Mouse (Mus musculus): Measurements from ENCODE around the gene Prepl. TPM values are rescaled to one million over a fixed set of nuclear protein-coding genes. Genes with fewer than 3 reads are reported as not detected.

Gene Prepl
- polyA plus RNA-seq, 1 experiment: 123 TPM

- TF ChIP-seq CTCF (IDR thresholded peaks at IDR 0.05; ENCODE audit: borderline replicate concordance, extremely low read depth, insufficient read depth, insufficient read length): no peak
- no peak for TF ChIP-seq POLR2A (IDR thresholded peaks at IDR 0.05; ENCODE audit: borderline replicate concordance, extremely low read depth, insufficient read depth, insufficient read length, poor library complexity, severe bottlenecking)
- DNase-seq (ENCODE audit: low read depth): no peak
Observed at GRCm38 (mm10) chr17:85070658-85071057, 19.4 kb downstream of the Prepl start.

- DNase-seq (ENCODE audit: low read depth): no peak
- no peak for TF ChIP-seq POLR2A (IDR thresholded peaks at IDR 0.05; ENCODE audit: borderline replicate concordance, extremely low read depth, insufficient read depth, insufficient read length, poor library complexity, severe bottlenecking)
- no peak for TF ChIP-seq CTCF (IDR thresholded peaks at IDR 0.05; ENCODE audit: borderline replicate concordance, extremely low read depth, insufficient read depth, insufficient read length)
Observed at GRCm38 (mm10) chr17:85067331-85067730, 22.7 kb downstream of the Prepl start.

- TF ChIP-seq POLR2A (IDR thresholded peaks at IDR 0.05; ENCODE audit: borderline replicate concordance, extremely low read depth, insufficient read depth, insufficient read length, poor library complexity, severe bottlenecking) (no peak), CTCF (IDR thresholded peaks at IDR 0.05; ENCODE audit: borderline replicate concordance, extremely low read depth, insufficient read depth, insufficient read length) (no peak)
- no peak for DNase-seq (ENCODE audit: low read depth)
Observed at GRCm38 (mm10) chr17:85063560-85063959, 26.5 kb downstream of the Prepl start.

DNA sequence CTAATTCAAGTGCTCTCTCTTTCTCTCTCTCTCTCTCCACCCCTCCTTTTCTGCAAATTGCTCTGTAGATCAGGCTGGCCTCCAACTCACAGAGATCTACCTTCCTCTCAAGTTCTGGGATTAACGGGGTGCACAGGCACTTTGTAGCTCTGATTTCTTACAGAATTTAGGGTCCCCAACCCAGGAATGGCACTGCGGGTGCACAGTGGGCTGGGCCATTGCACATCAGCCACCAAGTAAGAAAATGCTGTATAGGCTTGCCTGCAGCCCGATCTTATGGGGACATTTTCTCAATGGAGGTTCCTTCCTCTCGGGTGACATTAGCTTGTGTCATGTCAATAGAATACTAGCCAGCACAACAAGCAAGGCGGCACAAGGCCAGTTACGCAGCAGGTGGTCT, 30.9 kb downstream of the Prepl start:
- TF ChIP-seq CTCF (IDR thresholded peaks at IDR 0.05; ENCODE audit: borderline replicate concordance, extremely low read depth, insufficient read depth, insufficient read length) (no peak), POLR2A (IDR thresholded peaks at IDR 0.05; ENCODE audit: borderline replicate concordance, extremely low read depth, insufficient read depth, insufficient read length, poor library complexity, severe bottlenecking) (no peak)
- DNase-seq (ENCODE audit: low read depth): no peak

DNA sequence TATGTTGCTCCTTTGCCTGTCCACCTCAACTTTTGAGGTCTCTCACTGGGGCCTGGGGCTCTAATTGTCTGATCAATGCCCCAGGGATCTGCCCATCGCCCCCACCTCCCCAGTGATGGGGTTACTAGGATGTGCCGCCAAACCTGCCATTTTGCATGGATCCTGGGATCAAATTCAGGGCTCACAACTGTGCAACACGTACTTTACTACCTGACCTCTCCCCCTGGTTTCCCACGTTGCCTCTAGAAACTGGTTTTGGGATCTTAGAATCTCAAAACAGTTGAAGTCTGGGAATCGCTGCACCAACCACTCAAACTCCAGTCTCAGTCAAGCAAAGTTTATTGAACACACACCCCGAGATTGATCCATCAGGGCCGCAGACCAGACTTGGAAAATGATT, 31.8 kb downstream of the Prepl start:
- no peak for DNase-seq (ENCODE audit: low read depth)

GRCm38 (mm10) chr17:85048379-85048778, 41.7 kb downstream of the Prepl start:
- DNase-seq (ENCODE audit: low read depth): no peak
- TF ChIP-seq POLR2A (IDR thresholded peaks at IDR 0.05; ENCODE audit: borderline replicate concordance, extremely low read depth, insufficient read depth, insufficient read length, poor library complexity, severe bottlenecking) (no peak), CTCF (IDR thresholded peaks at IDR 0.05; ENCODE audit: borderline replicate concordance, extremely low read depth, insufficient read depth, insufficient read length) (no peak)

More for the DNA sequence above, 31.8 kb downstream of the Prepl start:
- TF ChIP-seq POLR2A (IDR thresholded peaks at IDR 0.05; ENCODE audit: borderline replicate concordance, extremely low read depth, insufficient read depth, insufficient read length, poor library complexity, severe bottlenecking) (no peak), CTCF (IDR thresholded peaks at IDR 0.05; ENCODE audit: borderline replicate concordance, extremely low read depth, insufficient read depth, insufficient read length) (no peak)

- DNase-seq (ENCODE audit: low read depth): no peak
Observed at GRCm38 (mm10) chr17:85045160-85045559, 44.9 kb downstream of the Prepl start.

DNA sequence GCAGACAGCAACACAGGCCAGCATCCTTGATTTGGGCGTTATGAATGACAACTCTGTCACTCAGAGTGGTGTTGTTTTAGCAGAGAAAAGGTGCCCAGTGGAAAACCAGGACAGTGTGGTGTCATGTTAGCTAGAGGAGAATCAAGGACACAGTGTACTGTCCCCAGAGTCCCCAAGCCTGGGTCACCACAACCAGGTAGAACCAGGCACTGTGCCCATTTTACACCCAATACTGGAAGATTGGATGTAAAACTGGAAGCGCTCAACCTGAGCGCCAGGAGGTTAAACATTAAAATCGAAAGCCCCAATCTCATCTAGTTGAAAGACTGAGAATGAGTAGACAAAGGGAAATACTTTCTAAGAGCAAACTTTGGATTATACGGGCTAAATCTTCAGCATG, 45.6 kb downstream of the Prepl start:
- DNase-seq (ENCODE audit: low read depth): no peak
- TF ChIP-seq POLR2A (IDR thresholded peaks at IDR 0.05; ENCODE audit: borderline replicate concordance, extremely low read depth, insufficient read depth, insufficient read length, poor library complexity, severe bottlenecking): no peak
- TF ChIP-seq CTCF (IDR thresholded peaks at IDR 0.05; ENCODE audit: borderline replicate concordance, extremely low read depth, insufficient read depth, insufficient read length): no peak

More at GRCm38 (mm10) chr17:85045160-85045559, 44.9 kb downstream of the Prepl start:
- TF ChIP-seq CTCF (IDR thresholded peaks at IDR 0.05; ENCODE audit: borderline replicate concordance, extremely low read depth, insufficient read depth, insufficient read length): peak; percentile 2; the same call in 1 of the 2 replicates
- no peak for TF ChIP-seq POLR2A (IDR thresholded peaks at IDR 0.05; ENCODE audit: borderline replicate concordance, extremely low read depth, insufficient read depth, insufficient read length, poor library complexity, severe bottlenecking)

DNA sequence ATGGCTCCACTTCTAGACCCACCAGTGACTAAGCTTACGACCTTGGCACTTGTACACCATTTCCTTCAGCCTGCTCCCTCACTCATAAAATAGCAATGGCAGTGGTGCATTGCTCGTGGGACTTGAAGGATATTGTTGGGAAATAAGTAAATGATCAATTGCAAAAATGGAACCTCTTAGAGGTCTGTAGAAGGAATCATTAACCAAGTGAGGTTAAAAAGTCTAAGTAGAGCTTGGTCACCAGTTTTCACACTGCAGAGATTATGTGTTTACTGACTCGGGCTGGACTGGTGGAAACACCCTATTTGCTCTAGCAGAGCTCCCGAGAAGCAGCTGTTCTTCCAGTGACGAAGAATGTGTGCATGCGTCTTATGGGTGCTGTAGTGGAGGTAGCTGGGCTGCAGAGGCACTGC, 46.6 kb downstream of the Prepl start:
- DNase-seq (ENCODE audit: low read depth): no peak
- no peak for TF ChIP-seq CTCF (IDR thresholded peaks at IDR 0.05; ENCODE audit: borderline replicate concordance, extremely low read depth, insufficient read depth, insufficient read length)

DNA sequence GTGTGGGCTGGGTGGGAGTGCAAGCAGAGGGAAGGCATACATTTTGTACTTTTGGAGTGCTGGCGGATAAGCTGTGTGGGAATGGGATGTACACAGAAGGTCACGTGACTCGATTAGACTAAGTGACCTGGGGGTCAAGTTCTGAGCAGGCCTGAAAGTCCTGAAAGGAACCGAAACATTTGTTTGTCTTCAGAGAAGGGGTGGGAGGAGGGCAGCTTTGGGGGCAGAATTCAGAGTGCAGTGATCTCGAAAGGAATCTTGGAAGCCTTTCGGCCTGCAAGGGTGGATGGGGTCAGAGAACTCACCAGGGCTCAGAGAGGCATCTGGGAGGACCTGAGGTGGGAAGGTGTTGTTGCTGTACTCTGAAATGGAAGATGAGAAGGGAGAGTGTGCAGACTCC, 47.6 kb downstream of the Prepl start:
- TF ChIP-seq POLR2A (IDR thresholded peaks at IDR 0.05; ENCODE audit: borderline replicate concordance, extremely low read depth, insufficient read depth, insufficient read length, poor library complexity, severe bottlenecking): no peak
- TF ChIP-seq CTCF (IDR thresholded peaks at IDR 0.05; ENCODE audit: borderline replicate concordance, extremely low read depth, insufficient read depth, insufficient read length): no peak
- DNase-seq (ENCODE audit: low read depth): no peak

GRCm38 (mm10) chr17:85040913-85041312, 49.1 kb downstream of the Prepl start:
- TF ChIP-seq POLR2A (IDR thresholded peaks at IDR 0.05; ENCODE audit: borderline replicate concordance, extremely low read depth, insufficient read depth, insufficient read length, poor library complexity, severe bottlenecking): no peak
- no peak for TF ChIP-seq CTCF (IDR thresholded peaks at IDR 0.05; ENCODE audit: borderline replicate concordance, extremely low read depth, insufficient read depth, insufficient read length)
- no peak for DNase-seq (ENCODE audit: low read depth)

GRCm38 (mm10) chr17:85038761-85039160, 51.3 kb downstream of the Prepl start:
- no peak for DNase-seq (ENCODE audit: low read depth)
- TF ChIP-seq CTCF (IDR thresholded peaks at IDR 0.05; ENCODE audit: borderline replicate concordance, extremely low read depth, insufficient read depth, insufficient read length) (no peak), POLR2A (IDR thresholded peaks at IDR 0.05; ENCODE audit: borderline replicate concordance, extremely low read depth, insufficient read depth, insufficient read length, poor library complexity, severe bottlenecking) (no peak)

GRCm38 (mm10) chr17:85038311-85038710, 51.7 kb downstream of the Prepl start:
- no peak for DNase-seq (ENCODE audit: low read depth)
- no peak for TF ChIP-seq POLR2A (IDR thresholded peaks at IDR 0.05; ENCODE audit: borderline replicate concordance, extremely low read depth, insufficient read depth, insufficient read length, poor library complexity, severe bottlenecking)
- TF ChIP-seq CTCF (IDR thresholded peaks at IDR 0.05; ENCODE audit: borderline replicate concordance, extremely low read depth, insufficient read depth, insufficient read length): no peak
